Mouse (Mus musculus): ENCODE results near the gene Spag17. TPM values are rescaled to one million over a fixed set of nuclear protein-coding genes. Genes with fewer than 3 reads are reported as not detected.

Spag17 gene
- polyA plus RNA-seq, 1 experiment from 2014 or later = 0.60 TPM

DNA sequence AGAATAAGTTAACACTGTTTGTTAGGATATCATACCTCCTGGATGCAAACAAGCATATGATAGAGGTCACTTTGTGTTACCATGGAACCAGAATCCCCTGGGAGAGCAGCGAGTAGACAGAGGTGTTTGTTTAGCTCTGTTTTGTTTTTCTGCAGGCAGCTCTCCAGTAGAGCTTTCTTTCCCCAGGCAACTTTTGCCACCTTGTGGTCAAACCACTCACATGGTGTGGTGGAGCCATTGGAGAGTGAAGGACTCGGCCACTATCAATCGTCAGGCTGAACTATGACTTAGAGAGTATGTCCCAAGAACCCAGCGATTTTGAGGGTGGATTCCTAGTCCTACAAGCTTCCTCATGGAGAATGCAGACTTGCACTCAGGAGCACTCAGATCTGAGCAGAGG, 146.1 kb downstream of the Spag17 start:
- Histone ChIP-seq H3K27ac (ENCODE audit: low read length) (no peak overlapping the region), H3K9ac (replicated peaks; ENCODE audit: low read length) (no peak overlapping the region), H3K4me1 (ENCODE audit: insufficient read depth, low read length) (no peaks in the 10 kb centered on the region), H3K4me3 (ENCODE audit: low read length) (no peak overlapping the region), H3K36me3 (ENCODE audit: insufficient read depth, low read length) (no peaks in the 10 kb centered on the region), H3K4me2 (replicated peaks; ENCODE audit: low read depth, low read length) (no peak overlapping the region), H3K9me3 (ENCODE audit: low read length) (no peaks in the 10 kb centered on the region), H3K27me3 (ENCODE audit: insufficient read depth, low read length) (no peaks in the 10 kb centered on the region)
- no peak for ATAC-seq (ENCODE audit: low FRiP score, low TSS enrichment)
- 44% methylated on average over 4 of the region's 4 CpGs for WGBS

DNA sequence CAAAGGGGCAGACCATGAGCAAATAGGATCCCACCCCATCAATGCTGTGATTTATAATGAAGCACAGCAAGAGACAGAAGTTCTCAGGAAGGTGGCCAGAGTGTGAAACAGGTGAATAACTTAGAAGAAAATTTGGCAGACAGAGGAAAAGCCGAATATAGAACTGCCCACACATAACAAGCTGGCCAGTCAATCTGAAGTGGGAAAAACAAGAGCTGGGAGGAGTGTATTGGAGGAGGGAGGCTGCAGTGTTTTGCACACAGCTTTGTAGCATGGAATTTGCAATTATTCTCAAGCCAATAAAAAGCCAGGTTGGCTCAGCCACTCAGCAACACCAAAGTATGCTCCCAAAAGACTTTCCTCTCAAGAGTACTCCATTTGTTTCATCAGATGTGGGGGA, 147.8 kb downstream of the Spag17 start:
- Histone ChIP-seq H3K4me1 (ENCODE audit: insufficient read depth, low read length) (no peaks in the 10 kb centered on the region), H3K36me3 (ENCODE audit: insufficient read depth, low read length) (no peaks in the 10 kb centered on the region), H3K4me3 (ENCODE audit: low read length) (no peak overlapping the region), H3K27me3 (ENCODE audit: insufficient read depth, low read length) (no peaks in the 10 kb centered on the region), H3K4me2 (replicated peaks; ENCODE audit: low read depth, low read length) (no peak overlapping the region), H3K9me3 (ENCODE audit: low read length) (no peaks in the 10 kb centered on the region), H3K9ac (replicated peaks; ENCODE audit: low read length) (no peak overlapping the region), H3K27ac (ENCODE audit: low read length) (no peak overlapping the region)
- 58% methylated on average over 1 of the region's 1 CpGs for WGBS
- no peak for ATAC-seq (ENCODE audit: low FRiP score, low TSS enrichment)

DNA sequence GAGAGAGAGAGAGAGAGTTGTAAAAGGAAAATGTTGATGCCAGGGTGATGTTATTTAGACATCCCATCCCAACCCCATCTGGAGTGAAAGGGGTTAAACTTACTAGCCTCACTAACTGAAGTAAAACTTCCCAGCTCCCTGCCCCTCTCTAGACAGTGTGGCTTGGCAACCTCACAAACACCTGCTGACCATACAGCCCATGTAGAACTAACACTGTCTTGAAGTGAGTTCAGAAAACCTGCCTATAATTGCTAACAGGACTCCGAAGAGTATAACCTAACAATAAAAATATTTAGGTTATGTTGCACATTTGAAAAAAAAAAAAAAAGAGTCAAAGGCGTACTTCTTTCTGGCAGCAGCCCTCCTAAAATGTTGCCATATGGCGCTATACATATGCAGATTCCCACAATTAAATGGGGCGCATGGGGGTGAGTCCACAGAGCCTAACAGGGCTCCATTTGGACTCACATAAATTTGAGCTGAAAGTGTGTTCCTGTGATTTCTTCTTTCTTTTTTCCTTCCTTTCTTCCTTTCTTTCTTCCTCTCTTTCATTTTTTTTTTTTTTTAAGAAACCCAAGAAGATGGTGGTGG, 149.3 kb downstream of the Spag17 start:
- ATAC-seq (ENCODE audit: low FRiP score, low TSS enrichment) = no peak
- H3K4me3 ChIP-seq (ENCODE audit: low read length) = no peak overlapping the region
- no peaks in the 10 kb centered on the region for H3K27me3 ChIP-seq (ENCODE audit: insufficient read depth, low read length)
- no peak overlapping the region for H3K27ac ChIP-seq (ENCODE audit: low read length)
- H3K4me2 ChIP-seq (replicated peaks; ENCODE audit: low read depth, low read length) = no peak overlapping the region
- H3K36me3 ChIP-seq (ENCODE audit: insufficient read depth, low read length) = no peaks in the 10 kb centered on the region
- 76% methylated on average over 4 of the region's 4 CpGs for WGBS
- H3K9ac ChIP-seq (replicated peaks; ENCODE audit: low read length) = no peak overlapping the region
- H3K9me3 ChIP-seq (ENCODE audit: low read length) = no peaks in the 10 kb centered on the region
- no peaks in the 10 kb centered on the region for H3K4me1 ChIP-seq (ENCODE audit: insufficient read depth, low read length)

DNA sequence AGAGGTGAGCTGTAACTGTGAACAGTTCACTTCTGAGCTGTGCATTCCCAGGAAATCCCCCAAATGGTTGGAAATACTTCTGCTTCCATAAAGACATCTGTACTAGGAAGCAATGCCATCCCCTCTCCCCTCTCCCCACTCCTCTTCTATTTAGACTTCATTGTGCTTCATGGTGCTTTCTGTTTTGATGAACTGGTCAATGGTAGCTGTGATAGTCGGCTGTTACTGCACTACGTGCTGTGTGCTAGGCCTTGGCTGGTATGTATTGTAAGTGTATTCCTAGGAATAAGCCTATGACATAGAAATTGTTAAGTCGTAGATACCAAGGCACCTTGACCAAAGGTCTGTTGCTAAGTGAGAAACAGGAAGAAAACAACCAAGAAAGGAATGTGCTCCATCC, 149.9 kb downstream of the Spag17 start:
- Histone ChIP-seq H3K27ac (ENCODE audit: low read length) (no peak overlapping the region), H3K4me2 (replicated peaks; ENCODE audit: low read depth, low read length) (no peak overlapping the region), H3K9me3 (ENCODE audit: low read length) (no peaks in the 10 kb centered on the region), H3K27me3 (ENCODE audit: insufficient read depth, low read length) (no peaks in the 10 kb centered on the region), H3K36me3 (ENCODE audit: insufficient read depth, low read length) (no peaks in the 10 kb centered on the region), H3K9ac (replicated peaks; ENCODE audit: low read length) (no peak overlapping the region), H3K4me1 (ENCODE audit: insufficient read depth, low read length) (no peaks in the 10 kb centered on the region), H3K4me3 (ENCODE audit: low read length) (no peak overlapping the region)
- 76% methylated on average over 3 of the region's 3 CpGs for WGBS
- ATAC-seq (ENCODE audit: low FRiP score, low TSS enrichment) = no peak

DNA sequence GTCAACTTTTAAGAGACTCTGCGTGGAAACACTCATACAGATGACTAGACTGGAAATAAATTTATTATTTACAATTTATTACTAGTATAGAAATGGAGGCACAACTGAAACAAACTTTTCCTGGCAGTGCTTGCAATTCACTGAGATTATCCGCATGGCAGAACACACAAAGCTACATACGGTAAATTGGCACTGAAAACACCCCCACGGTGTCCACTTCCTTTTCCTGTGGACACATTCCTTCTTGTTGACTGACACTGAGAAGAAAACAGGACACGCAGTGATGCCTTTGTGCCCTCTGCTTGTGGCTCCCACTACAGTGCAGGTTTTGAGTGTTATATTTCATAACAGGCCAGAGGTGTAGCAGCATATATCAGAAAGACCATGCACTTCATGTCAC, 151.6 kb downstream of the Spag17 start:
- no peak for ATAC-seq (ENCODE audit: low FRiP score, low TSS enrichment)
- no peaks in the 10 kb centered on the region for H3K9me3 ChIP-seq (ENCODE audit: low read length)
- H3K9ac ChIP-seq (replicated peaks; ENCODE audit: low read length) = no peak overlapping the region
- H3K4me3 ChIP-seq (ENCODE audit: low read length) = no peak overlapping the region
- H3K36me3 ChIP-seq (ENCODE audit: insufficient read depth, low read length) = no peaks in the 10 kb centered on the region
- no peak overlapping the region for H3K4me2 ChIP-seq (replicated peaks; ENCODE audit: low read depth, low read length)
- WGBS = 62% methylated on average over 5 of the region's 5 CpGs
- H3K27me3 ChIP-seq (ENCODE audit: insufficient read depth, low read length) = no peaks in the 10 kb centered on the region
- H3K4me1 ChIP-seq (ENCODE audit: insufficient read depth, low read length) = no peaks in the 10 kb centered on the region
- no peak overlapping the region for H3K27ac ChIP-seq (ENCODE audit: low read length)

DNA sequence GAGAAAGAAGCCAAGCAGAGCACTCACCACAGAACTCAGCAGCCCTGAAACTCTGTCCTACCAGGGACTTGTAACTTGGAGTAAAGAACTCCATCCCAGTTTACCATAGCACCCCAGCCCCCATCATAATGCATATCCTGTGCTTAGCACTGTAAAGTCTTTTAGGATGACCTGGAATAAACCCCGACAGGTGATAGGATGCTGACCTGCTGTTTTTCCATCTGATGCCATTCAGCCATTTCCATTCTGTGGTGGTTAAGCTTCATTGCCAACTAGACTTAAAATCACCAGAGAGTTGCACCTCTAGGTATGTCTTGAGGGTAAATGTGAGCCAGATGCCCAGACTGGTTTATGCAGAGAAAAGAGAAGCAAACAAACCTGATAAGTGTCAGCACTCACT, 189.2 kb downstream of the Spag17 start:
- H3K36me3 ChIP-seq (ENCODE audit: insufficient read depth, low read length) = no peaks in the 10 kb centered on the region
- no peak overlapping the region for H3K4me3 ChIP-seq (ENCODE audit: low read length)
- H3K4me1 ChIP-seq (ENCODE audit: insufficient read depth, low read length) = no peaks in the 10 kb centered on the region
- H3K27ac ChIP-seq (ENCODE audit: low read length) = no peak overlapping the region
- no peak overlapping the region for H3K9ac ChIP-seq (replicated peaks; ENCODE audit: low read length)
- 95% methylated on average over 1 of the region's 1 CpGs for WGBS
- no peaks in the 10 kb centered on the region for H3K9me3 ChIP-seq (ENCODE audit: low read length)
- no peak overlapping the region for H3K4me2 ChIP-seq (replicated peaks; ENCODE audit: low read depth, low read length)
- no peaks in the 10 kb centered on the region for H3K27me3 ChIP-seq (ENCODE audit: insufficient read depth, low read length)
- ATAC-seq (ENCODE audit: low FRiP score, low TSS enrichment) = no peak

DNA sequence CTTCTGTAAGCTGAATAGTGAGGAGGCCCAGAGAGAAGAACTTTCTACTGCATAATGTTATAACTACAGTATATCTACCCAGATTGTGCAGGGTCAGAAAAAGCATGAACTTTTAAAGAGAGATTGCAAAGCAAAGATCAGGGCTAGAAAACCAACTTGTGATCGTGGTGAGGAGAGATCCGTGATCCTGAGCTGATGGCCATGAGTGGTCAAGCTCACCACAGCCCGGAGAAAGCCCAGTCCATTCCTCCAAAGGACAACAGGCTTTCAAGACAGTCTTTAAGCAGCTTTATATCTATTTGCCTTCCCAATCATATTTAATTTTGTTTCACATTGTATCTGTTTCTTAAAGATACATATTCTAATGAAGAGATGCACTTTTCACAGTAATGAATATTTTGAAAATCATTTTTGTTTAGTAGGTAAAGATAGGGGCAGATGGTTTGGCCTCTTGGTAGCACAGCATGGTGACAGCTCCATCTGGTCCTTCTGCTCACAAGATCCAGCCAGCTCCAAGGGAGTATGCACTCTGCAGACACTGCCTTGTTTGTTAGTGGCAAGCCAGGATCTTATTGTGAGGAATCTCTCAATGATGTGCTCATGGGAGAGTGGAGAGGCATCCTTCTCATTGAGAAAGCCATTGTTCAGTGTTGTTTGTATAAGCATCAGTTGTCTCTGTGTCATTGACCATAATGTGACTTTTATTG, 217.3 kb downstream of the Spag17 start:
- H3K4me2 ChIP-seq (replicated peaks; ENCODE audit: low read depth, low read length) = no peak overlapping the region
- no peak overlapping the region for H3K4me3 ChIP-seq (ENCODE audit: low read length)
- 92% methylated on average over 3 of the region's 3 CpGs for WGBS
- H3K9me3 ChIP-seq (ENCODE audit: low read length) = no peaks in the 10 kb centered on the region
- no peaks in the 10 kb centered on the region for H3K36me3 ChIP-seq (ENCODE audit: insufficient read depth, low read length)
- H3K27ac ChIP-seq (ENCODE audit: low read length) = no peak overlapping the region
- H3K4me1 ChIP-seq (ENCODE audit: insufficient read depth, low read length) = no peaks in the 10 kb centered on the region
- ATAC-seq (ENCODE audit: low FRiP score, low TSS enrichment) = no peak
- H3K9ac ChIP-seq (replicated peaks; ENCODE audit: low read length) = no peak overlapping the region
- no peaks in the 10 kb centered on the region for H3K27me3 ChIP-seq (ENCODE audit: insufficient read depth, low read length)

DNA sequence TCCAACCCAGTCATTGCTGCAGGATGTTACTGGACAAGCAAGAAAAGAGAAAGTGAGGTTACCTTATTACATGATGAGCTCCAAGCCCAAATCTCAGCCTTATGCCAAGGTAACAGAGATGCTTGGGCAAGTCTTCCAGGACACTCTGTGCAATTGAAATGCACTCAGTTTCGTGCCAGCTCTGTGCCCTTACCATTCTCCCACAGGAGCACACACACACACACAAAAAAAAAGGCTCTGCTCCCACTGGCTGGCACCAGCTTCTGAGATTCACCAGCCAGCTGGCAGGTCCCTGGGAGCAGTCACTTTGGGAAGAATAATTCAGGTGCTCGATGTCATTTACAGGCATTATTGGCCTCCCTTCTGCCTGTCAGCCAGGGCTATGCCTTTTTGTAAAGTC, 221.5 kb downstream of the Spag17 start:
- no peaks in the 10 kb centered on the region for H3K4me1 ChIP-seq (ENCODE audit: insufficient read depth, low read length)
- no peaks in the 10 kb centered on the region for H3K27me3 ChIP-seq (ENCODE audit: insufficient read depth, low read length)
- WGBS = 87% methylated on average over 2 of the region's 2 CpGs
- H3K9ac ChIP-seq (replicated peaks; ENCODE audit: low read length) = no peak overlapping the region
- H3K36me3 ChIP-seq (ENCODE audit: insufficient read depth, low read length) = no peaks in the 10 kb centered on the region
- ATAC-seq (ENCODE audit: low FRiP score, low TSS enrichment) = no peak
- H3K4me2 ChIP-seq (replicated peaks; ENCODE audit: low read depth, low read length) = no peak overlapping the region
- H3K9me3 ChIP-seq (ENCODE audit: low read length) = no peaks in the 10 kb centered on the region
- H3K4me3 ChIP-seq (ENCODE audit: low read length) = no peak overlapping the region
- no peak overlapping the region for H3K27ac ChIP-seq (ENCODE audit: low read length)

DNA sequence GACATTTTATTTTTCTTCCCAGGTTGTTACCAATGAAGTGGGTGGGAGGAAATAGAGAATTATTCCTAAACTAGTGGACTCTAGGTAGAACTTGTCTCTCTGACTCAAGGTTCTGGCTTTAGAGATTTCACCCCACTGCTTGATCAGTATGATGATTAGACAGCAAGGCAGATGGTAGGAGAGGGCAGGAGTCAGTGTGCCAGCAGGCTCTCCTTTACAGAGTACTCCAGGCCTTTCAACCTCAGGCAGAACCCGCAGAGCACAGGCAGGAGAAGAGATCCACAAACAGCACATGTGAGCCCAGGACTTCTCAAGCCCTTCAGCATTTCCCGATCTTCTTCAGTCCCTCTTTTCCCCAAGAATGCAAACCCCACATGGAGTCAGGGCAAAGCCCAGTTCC, 233.5 kb downstream of the Spag17 start:
- H3K4me1 ChIP-seq (ENCODE audit: insufficient read depth, low read length) = no peaks in the 10 kb centered on the region
- no peak for ATAC-seq (ENCODE audit: low FRiP score, low TSS enrichment)
- WGBS = 91% methylated on average over 2 of the region's 2 CpGs

DNA sequence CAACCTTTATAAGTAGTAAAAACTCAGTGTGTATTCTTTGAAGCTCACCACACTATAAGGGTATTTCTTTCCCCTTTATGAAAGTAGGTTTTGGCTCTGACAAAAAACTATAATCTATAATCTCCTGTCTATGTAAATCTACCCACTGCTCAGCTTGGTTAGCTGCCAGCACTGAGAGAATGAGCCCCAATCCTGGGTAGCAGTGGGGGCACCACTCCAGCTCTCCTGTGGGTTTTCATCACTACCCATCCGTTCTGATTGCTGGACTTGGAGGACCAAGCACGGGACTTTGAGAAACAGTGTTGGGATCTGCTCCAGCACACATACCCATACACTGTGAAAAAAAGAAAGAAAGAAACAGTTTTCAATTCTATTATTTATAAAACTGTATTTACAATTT, 236.8 kb downstream of the Spag17 start:
- no peak overlapping the region for H3K9ac ChIP-seq (replicated peaks; ENCODE audit: low read length)
- no peaks in the 10 kb centered on the region for H3K27me3 ChIP-seq (ENCODE audit: insufficient read depth, low read length)
- no peaks in the 10 kb centered on the region for H3K36me3 ChIP-seq (ENCODE audit: insufficient read depth, low read length)
- ATAC-seq (ENCODE audit: low FRiP score, low TSS enrichment) = no peak
- no peak overlapping the region for H3K27ac ChIP-seq (ENCODE audit: low read length)
- no peak overlapping the region for H3K4me2 ChIP-seq (replicated peaks; ENCODE audit: low read depth, low read length)
- H3K4me1 ChIP-seq (ENCODE audit: insufficient read depth, low read length) = no peaks in the 10 kb centered on the region
- H3K9me3 ChIP-seq (ENCODE audit: low read length) = no peaks in the 10 kb centered on the region
- whole genome bisulfite sequencing = 76% methylated on average over 2 of the region's 2 CpGs
- no peak overlapping the region for H3K4me3 ChIP-seq (ENCODE audit: low read length)

More for the DNA sequence above, 233.5 kb downstream of the Spag17 start:
- no peaks in the 10 kb centered on the region for H3K36me3 ChIP-seq (ENCODE audit: insufficient read depth, low read length)
- no peak overlapping the region for H3K9ac ChIP-seq (replicated peaks; ENCODE audit: low read length)
- no peak overlapping the region for H3K27ac ChIP-seq (ENCODE audit: low read length)
- no peak overlapping the region for H3K4me3 ChIP-seq (ENCODE audit: low read length)
- H3K4me2 ChIP-seq (replicated peaks; ENCODE audit: low read depth, low read length) = no peak overlapping the region
- H3K9me3 ChIP-seq (ENCODE audit: low read length) = no peaks in the 10 kb centered on the region
- no peaks in the 10 kb centered on the region for H3K27me3 ChIP-seq (ENCODE audit: insufficient read depth, low read length)
